Mouse (Mus musculus): Measurements from ENCODE around the gene Acin1.

The Acin1 gene

GRCm38 (mm10) chr14:54686522-54687143 is at the start of gene Acin1:
Gene Acin1 (minus strand): TSS chr14:54686931.
- peak; percentile 100 for DNase-seq (ENCODE audit: low spot score in 2 of 2)

GRCm38 (mm10) chr14:54735221-54735620 is 48.5 kb upstream of the Acin1 start:
- DNase-seq (ENCODE audit: low spot score in 2 of 2): no peak

- no peak for DNase-seq (ENCODE audit: low spot score in 2 of 2)
Measured at GRCm38 (mm10) chr14:54734004-54734403, 47.3 kb upstream of the Acin1 start.

DNA sequence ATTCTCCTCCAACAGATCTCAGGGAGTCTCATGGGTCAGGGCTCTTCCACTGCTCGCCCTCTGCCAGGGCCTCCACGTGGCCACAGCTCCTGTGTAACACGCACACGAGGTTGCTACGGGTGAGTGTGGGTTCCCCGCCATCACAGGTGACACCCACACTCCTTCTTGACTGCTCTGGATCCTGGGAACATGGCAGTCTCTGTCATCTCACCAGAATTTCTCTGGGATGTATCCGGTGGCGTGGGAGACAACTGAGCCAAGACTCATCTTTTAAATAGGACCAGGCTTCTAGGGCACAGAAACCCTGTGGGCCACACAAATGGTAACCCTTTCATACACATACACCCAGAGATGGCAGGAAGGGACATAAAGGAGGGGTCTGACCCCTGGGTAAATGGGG is 45.5 kb upstream of the Acin1 start:
- no peak for DNase-seq (ENCODE audit: low spot score in 2 of 2)

GRCm38 (mm10) chr14:54730305-54730704 is 43.6 kb upstream of the Acin1 start:
- no peak for DNase-seq (ENCODE audit: low spot score in 2 of 2)

- no peak for DNase-seq (ENCODE audit: low spot score in 2 of 2)
Measured at GRCm38 (mm10) chr14:54728823-54729653, 42.3 kb upstream of the Acin1 start.

GRCm38 (mm10) chr14:54727565-54727964 is 40.8 kb upstream of the Acin1 start:
- DNase-seq (ENCODE audit: low spot score in 2 of 2): no peak

GRCm38 (mm10) chr14:54724049-54724448 is 37.3 kb upstream of the Acin1 start:
- no peak for DNase-seq (ENCODE audit: low spot score in 2 of 2)

DNA sequence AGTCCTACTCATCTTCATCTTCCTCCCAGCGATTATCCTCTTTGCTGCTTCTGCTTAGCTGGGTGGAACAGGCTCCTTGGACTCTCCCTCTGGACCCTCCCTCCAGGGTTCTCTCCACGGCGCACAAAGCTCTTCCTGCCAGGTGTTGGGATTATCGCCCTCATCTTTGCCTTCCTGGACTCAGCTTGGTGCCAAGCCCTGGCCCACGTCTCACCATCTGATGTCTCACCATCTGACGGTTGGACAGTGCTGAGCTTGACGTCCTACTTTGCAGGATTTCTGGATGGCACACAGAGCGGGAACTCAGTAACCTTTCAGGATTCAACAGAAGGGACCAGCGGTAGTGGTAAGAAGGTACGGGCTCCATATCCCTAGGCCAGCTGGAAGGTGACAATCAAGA is 35.0 kb upstream of the Acin1 start:
- DNase-seq (ENCODE audit: low spot score in 2 of 2): no peak

DNA sequence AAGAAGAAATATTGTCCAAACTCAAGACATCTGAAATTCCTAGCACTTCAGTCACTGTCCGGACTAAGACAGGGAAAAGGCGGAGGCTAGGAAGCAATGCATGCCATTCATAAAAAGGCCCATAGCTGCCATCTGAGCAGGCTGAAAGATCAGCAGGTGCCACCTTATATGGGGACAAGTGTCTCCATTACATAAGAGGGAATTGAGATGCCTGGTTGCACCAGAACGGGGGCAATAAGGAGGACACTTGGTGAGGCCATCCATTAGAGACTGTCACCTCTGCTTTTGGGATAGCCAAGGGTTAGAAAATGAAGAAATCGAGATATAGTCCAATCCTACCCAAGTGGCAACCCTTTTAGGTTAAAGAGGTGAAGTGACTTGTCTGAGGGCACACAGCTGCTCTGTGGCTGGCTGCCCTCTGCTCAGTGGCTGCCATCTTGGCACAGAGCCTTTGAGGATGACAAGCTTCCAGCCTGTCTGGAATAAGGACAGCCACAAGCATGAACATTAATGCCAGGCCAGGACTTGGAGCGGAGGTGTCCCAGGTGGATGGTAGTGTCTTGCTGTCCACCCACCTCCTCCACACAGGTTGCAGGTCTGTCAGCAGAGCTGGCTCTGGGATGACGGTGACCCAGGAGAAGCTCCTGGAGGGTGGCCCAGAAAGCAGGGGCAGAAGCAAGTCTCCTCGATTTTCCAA is 34.1 kb upstream of the Acin1 start:
- peak in 1 of 2 experiments; percentile 42 for DNase-seq (ENCODE audit: low spot score in 2 of 2)

DNA sequence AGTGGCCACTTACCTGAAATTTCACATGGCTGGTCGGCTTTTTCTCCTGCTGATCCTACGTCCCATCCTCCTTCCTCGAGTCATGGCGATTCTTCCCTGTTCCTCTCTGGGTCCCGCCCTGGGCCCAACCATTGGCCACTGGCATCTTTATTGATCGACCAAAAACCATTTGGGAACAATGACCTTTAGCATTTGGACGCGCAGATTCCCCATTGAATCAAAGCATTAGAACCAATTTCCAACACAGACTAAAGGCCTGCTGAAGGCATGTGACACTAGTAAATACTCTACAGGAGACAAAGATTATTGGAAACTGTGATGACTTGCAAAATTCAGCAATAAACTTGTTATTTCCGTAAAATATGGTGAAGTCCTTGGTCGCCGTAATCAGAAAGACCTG is 33.3 kb upstream of the Acin1 start:
- no peak for DNase-seq (ENCODE audit: low spot score in 2 of 2)

- DNase-seq (ENCODE audit: low spot score in 2 of 2): no peak
Measured at GRCm38 (mm10) chr14:54715402-54715801, 28.7 kb upstream of the Acin1 start.

DNA sequence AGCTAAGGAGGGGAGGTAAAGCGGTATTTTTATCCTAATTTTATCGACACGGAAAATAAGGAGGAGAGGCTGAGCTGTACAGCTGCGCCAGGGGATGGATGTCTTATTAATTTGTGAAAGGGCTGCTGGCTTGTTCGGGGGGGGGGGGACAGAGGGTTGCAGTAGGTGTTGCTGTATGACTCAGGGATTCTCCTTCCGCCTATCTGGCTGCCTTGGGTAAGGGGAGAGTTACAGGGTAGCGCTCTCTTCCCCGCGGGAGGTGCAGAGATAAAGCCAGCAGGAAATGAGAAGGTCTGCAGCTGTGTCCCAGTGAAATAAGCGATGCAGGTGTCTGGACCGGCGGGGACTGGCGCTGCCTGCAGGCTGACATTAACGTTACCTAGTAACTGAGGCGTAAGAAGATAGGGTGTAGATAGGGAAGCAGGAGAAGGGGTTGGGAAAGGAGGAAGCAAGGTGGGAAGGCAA is 27.9 kb upstream of the Acin1 start:
- peak in 1 of 2 experiments; percentile 14 for DNase-seq (ENCODE audit: low spot score in 2 of 2)

GRCm38 (mm10) chr14:54714121-54714520 is 27.4 kb upstream of the Acin1 start:
- DNase-seq (ENCODE audit: low spot score in 2 of 2): peak in 1 of 2 experiments; percentile 78

DNA sequence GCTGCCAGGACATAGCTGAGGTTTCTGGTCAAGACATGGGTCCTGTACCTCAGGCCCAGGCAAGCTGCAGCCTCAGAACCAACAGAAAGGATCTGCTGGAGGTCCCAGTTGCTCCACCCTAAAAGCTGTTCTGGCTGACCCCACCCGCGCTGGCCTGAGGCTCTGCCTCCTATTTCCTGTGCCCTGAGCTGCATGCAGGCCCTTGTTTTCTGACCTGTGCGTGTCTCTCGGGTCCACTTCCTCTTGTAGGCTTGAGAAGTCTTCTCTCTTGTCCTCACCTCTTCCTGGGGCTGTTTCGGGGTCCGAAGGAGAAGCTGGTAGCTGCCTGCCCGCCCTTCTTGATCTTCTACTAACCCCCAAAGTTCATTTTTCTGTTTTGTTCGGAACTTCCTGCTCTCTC is 26.1 kb upstream of the Acin1 start:
- no peak for DNase-seq (ENCODE audit: low spot score in 2 of 2)

DNA sequence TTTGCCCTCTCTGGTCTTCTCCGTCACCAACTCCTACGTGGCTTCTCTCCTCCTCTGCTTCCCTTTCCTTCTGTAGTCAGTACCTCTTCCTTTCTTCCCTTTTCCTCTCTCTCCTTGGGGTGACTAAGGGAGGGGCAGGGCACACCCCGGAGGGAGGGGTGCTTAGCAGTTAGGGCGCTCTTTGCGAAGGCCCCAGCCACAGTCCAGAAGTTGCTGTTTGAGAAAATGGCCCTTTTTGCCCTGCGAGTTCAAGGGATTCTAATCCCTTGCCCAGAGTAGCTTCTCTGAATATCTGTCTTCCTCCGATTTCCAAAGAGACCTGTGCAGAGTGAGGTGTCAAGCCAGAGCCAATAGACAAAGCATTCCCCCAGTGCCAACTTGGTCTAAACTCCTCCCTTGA is 25.3 kb upstream of the Acin1 start, which contains the start of gene Cebpe:
TSS of gene Cebpe (minus strand) at position 101 of the 400 bp plus-strand sequence.
- no peak for DNase-seq (ENCODE audit: low spot score in 2 of 2)

GRCm38 (mm10) chr14:54709054-54709453 is 22.3 kb upstream of the Acin1 start:
- no peak for DNase-seq (ENCODE audit: low spot score in 2 of 2)

DNA sequence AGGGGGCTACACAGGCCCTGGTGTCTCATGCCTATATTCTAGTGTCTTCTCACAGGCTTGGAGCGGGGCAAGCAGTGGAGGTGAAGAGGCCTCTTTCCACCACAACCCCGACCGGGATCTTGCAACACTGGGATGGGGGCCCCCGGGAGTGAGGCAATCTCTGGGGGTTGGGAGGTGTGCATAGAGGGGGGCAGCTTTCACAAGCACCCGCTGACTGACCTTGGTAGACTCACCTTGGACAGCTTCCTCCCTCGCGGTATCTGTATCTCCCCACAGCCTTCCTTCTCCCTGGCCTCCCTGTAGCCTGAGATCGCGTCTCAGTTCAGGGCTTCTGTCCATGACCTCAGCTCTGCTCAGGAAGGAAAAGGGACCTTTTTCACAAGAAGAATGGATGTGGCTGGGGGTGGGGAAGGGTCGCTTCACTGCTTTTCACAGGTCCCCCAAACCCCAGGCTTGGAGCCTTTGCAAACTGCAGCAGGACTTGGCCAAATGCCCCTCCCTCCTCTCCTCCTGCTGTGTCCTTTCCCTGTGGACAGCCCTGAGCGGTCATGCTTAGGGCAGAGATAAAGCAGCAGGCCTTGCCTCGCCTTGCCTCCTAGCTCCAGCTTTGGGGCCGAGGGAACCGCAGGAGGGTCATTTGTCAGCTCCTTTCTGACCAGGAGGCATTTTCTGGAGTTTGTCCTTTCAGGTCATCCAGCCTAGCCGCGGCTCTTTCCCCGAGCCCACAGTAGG is 20.0 kb upstream of the Acin1 start:
- no peak for DNase-seq (ENCODE audit: low spot score in 2 of 2)

GRCm38 (mm10) chr14:54705844-54706243 is 19.1 kb upstream of the Acin1 start:
- DNase-seq (ENCODE audit: low spot score in 2 of 2): no peak

DNA sequence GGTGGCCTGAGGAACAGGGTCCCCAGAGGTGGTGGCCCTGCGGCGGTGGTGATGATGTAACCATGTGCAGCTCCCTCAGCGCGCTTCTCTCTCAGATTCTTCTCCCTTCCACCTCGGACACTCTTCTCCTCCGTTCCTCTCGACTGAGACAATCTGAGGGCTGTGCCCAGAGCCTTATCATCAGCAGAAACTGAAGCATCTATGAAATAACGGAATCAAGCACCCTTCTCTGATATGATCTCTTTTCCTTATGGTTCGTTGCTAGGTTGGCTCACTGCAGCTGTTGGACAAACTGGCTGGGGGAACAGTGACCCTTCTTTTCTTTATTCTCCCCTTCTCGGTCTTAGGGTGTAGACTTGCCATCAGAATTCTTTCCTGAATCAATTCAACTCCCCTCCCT is 16.5 kb upstream of the Acin1 start:
- no peak for DNase-seq (ENCODE audit: low spot score in 2 of 2)

GRCm38 (mm10) chr14:54701298-54701697 is 14.6 kb upstream of the Acin1 start:
- DNase-seq (ENCODE audit: low spot score in 2 of 2): peak; percentile 74 to 77

DNA sequence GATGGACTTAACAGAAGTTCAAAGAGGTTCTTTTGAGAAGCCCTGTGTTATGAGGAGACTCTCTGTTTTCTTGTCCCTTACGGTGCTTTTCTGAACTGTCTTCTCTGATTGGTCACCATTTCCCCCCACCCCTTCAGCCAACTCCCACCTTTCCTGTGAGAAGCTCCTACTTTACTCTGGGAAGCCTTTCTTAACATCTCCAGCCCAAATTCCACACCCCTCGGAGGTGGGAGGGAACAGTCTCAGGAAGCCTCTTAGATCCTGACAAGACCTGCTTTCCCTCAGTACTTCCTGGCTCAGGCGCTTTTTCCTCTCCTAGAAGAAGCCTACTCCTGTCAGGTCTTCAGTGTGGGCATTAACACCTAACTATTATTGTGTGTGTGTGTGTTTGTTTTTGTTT is 12.9 kb upstream of the Acin1 start:
- no peak for DNase-seq (ENCODE audit: low spot score in 2 of 2)
